Mouse (Mus musculus): ENCODE data around the gene Asb15.

Asb15 gene

DNA sequence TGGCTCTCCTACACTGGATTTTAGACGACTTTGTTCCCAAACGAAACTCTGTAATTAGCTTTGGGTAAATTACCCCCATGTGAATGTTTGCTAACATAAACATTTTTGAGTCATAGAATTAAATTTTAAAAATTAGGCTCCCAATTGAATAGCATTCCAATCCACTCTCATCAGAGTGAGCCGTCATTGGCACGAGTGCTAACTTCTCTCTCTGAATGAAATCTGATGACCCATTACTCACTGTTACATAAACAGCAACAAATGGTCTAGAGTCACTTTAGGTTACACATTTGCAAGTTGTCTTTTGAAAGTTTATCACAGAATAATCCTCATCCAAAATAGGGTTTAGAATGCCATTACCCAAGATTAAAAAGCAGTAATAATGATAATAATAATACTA is 81.6 kb downstream of the Asb15 start:
- no peak for DNase-seq

DNA sequence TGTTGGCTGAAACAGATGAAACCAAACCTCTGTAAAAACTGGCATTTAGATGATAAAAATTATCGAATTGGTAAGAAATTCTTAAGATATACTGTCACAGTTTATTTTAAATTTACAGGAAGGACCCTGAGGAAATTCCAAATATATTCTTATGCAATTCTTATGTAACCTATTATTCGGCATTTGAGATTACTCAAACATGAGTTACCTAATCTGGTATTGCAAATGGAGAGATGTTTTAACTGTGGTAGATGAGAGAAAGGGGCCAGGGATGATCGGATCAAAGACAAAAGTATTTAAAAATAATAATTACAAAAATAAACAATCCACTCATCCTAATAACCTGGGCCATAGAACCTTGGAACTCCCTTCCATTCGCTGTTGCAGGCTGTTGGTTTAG is 82.4 kb downstream of the Asb15 start:
- DNase-seq: no peak

DNA sequence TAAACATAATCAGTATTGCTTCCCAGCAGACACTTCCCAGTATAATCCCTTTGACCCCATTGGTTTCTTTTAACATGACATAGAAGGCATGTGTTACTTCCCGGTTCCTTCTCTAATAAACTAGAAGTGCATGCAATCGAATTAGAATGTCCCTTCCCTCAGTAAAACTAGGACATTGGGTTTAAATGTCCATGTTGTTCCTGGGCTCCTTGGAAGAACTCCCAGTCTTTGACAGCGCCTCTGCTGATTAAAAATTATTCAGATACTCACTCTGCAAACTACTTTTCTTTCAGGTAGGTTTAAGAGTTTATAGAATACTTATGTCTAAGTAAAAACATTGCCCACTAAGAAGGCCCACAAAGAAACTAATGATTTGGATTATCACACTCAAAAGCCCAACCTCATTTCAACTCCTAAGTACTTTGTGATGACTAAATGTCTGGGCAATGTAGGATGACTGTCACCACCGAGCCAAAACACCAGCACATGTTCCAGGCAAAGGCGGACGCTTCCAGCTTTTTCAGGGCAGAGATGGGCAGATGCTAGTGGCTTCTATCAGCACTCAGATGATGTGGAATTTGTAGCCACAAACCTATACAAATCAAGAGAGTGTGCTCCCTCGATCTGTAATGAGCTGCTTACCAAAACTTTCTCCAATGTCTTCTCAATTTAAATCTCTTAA is 84.3 kb downstream of the Asb15 start:
- DNase-seq: no peak

DNA sequence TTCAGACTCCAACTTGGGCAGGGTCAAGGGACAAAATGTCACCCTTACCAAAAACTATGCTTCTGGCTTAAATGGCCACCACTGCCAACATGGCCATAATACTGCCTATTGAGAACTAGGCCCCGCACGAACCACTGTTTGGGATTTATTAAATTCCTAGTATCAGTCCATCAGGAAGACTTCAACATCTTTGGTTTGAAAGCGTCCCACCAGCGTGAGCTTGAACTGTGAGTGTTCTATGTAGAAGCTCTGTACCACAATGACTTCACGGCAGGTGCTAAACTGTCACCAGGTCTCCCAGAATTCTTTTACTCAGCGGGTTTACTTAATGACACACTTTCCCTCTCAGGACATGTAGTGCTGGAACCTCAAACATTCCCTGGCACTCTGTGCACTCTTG is 85.4 kb downstream of the Asb15 start:
- no peak for DNase-seq

DNA sequence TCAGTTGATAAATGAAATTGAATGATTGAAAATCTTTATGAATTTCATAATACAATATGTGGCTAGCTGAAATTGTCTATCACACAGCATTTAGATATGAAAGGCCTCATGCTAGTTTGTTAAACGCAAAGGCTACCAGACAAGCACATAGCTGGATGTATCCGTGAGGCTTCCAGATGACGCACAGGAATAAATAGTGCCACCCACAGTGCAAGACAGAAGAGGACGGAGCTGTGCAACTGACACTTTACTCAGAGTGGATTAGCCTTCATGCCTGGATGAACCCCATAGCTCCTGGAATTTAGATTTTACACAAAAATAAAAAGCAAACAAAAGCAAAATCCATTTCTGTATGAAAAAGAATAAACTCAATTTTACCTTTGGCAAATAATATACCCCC is 86.0 kb downstream of the Asb15 start:
- DNase-seq: no peak

DNA sequence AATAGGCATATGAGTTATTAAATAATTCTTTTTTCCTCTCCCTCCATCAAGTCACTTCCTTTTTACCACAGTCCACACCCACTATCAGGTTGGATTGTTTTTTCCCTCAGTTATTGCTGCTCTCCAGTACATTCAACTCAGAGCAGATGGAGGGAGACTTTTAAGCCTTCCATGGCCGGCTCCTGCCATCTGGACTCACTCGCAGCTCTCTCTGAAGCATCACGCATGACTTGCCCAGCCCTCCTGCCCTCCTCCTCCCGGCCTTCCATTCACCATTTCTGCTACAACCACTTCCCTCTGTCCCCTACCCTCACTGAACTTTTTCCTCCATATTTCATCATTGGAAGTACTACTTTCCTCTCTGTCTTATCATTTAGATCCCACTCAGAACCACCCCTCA is 88.8 kb downstream of the Asb15 start:
- DNase-seq: no peak

DNA sequence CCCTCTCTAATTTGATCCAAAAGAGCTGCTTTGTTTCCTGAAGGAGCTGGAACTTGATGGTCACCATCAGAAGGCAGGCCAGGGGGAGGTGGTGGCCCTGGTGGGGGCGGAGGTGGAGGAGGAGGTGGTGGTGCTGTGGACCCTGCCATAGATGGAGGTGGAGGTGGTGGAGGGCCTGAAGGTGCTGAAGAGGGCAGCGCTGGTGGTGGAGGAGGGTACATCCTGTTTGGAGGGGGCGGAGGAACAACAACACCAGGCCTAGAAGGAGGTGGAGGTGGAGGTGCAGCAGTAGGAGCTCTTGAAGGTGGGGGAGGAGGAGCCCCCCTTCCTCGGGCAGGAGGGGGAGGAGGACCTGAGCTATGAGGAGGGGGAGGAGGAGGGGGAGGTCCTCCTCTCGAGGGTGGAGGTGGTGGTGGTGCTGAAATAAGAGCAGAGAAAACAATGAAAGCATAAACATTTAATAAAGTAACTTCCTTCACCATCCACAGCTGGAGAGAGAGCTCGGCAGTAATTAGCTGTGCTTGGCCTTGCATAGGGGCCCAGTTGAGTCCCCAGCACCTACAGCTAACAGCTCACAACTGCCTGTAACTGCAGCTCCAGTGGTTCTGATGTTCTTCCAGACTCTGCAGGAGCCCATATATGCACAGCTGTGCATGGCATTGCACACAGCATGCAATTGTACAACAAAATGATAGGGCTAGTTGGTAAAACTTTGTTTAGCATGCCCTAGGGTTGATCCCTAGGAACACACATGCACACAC is 91.5 kb downstream of the Asb15 start:
- DNase-seq: no peak

DNA sequence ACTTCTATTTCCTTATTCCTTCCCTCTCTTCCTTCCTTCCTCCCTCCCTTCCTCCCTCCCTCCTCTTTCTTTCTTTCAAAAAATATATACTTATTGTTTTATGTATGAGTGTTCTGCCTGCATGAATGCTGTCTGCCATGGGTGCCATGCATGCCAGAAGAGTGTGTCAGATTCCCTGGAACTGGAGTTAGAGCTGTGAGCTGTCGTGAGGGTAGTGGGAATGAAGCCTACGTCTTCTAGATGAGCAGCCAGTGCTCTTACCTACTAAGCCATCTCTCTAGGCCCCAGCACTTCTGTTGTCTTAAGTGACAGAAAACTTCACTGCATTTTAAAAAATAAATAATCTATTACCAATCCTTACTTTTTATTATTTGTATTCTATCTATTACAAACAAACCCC is 93.0 kb downstream of the Asb15 start:
- DNase-seq: no peak

DNA sequence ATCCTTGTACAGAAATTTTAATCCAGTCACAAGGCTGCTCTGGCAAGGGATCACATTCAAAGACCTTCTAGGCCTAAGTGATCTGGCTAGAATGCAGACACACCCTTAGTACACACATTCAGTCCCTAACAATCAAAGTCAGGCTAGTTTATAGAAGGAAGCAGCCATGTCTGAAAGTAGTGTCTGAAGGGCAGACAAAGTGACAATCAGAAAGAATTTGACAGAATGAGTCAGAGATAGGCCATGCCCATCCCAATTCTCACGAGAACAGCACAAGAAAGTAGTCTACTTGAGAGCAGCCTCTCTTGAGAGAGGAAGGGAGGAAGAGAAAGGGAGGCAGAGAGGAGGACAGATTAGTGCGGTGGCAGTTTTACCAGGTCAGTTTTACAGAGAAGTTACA is 94.2 kb downstream of the Asb15 start:
- DNase-seq: no peak

Data from right cerebral cortex, postnatal 25 days (tissue).